Comparison of ENCODE assay signal across 8 mouse cellular contexts in genomic region chr3:133085858-133086257, GRCm38 (mm10). TPM values are rescaled to one million over a fixed set of nuclear protein-coding genes. Genes with fewer than 3 reads are reported as not detected.
DNase-seq lines count a peak whose midpoint lies in the region; ATAC-seq and TF ChIP-seq lines count a peak whose summit lies in the region.

No protein-coding gene starts in this region.

- H3K4me3 ChIP-seq in embryonic facial prominence, embryonic 11.5 days (ENCODE audit: low read depth, low read length): no peak overlapping the region
- H3K4me3 ChIP-seq in embryonic facial prominence, embryonic 10.5 days: no peak overlapping the region
- no peak overlapping the region for H3K4me3 ChIP-seq in cortical plate, adult 2 months (ENCODE audit: insufficient read depth, low read length)
- no peak overlapping the region for H3K4me3 ChIP-seq in intestine, embryonic 16.5 days (ENCODE audit: low read length)
- no peak overlapping the region for H3K4me3 ChIP-seq in neural tube, embryonic 12.5 days

- 74% methylated on average over 3 of the region's 3 CpGs for WGBS in embryonic facial prominence, embryonic 11.5 days
- 76% methylated on average over 3 of the region's 3 CpGs for WGBS in embryonic facial prominence, embryonic 10.5 days
- 63% methylated on average over 3 of the region's 3 CpGs for WGBS in intestine, embryonic 16.5 days
- WGBS in neural tube, embryonic 12.5 days: 85% methylated on average over 3 of the region's 3 CpGs

- H3K27me3 ChIP-seq in embryonic facial prominence, embryonic 11.5 days (ENCODE audit: control insufficient read depth, insufficient read depth, low read length): no peaks in the 10 kb centered on the region
- no peaks in the 10 kb centered on the region for H3K27me3 ChIP-seq in embryonic facial prominence, embryonic 10.5 days (replicated peaks; ENCODE audit: low read depth, poor library complexity, severe bottlenecking)
- no peaks in the 10 kb centered on the region for H3K27me3 ChIP-seq in intestine, embryonic 16.5 days (replicated peaks; ENCODE audit: control insufficient read depth, insufficient read depth, low read length)
- H3K27me3 ChIP-seq in neural tube, embryonic 12.5 days (replicated peaks): no peaks in the 10 kb centered on the region

- no peak overlapping the region for H3K9ac ChIP-seq in embryonic facial prominence, embryonic 11.5 days (replicated peaks; ENCODE audit: low read length)
- H3K9ac ChIP-seq in intestine, embryonic 16.5 days (ENCODE audit: low read depth, low read length): no peak overlapping the region
- no peak overlapping the region for H3K9ac ChIP-seq in neural tube, embryonic 12.5 days

- ATAC-seq in embryonic facial prominence, embryonic 11.5 days (replicated peaks; ENCODE audit: insufficient number of reproducible peaks, low FRiP score, low TSS enrichment, low read depth): no peak
- peak; percentile 71 for ATAC-seq in intestine, embryonic 16.5 days
- peak; percentile 62; the same call in 1 of the 2 replicates for ATAC-seq in neural tube, embryonic 12.5 days (ENCODE audit: low FRiP score, low read depth)

- no peak overlapping the region for H3K4me2 ChIP-seq in embryonic facial prominence, embryonic 11.5 days (ENCODE audit: low read depth, low read length)
- no peak overlapping the region for H3K4me2 ChIP-seq in intestine, embryonic 16.5 days (ENCODE audit: low read depth, low read length)
- no peak overlapping the region for H3K4me2 ChIP-seq in neural tube, embryonic 12.5 days (replicated peaks)

- H3K4me1 ChIP-seq in embryonic facial prominence, embryonic 11.5 days (ENCODE audit: control insufficient read depth, insufficient read depth, low read length): no peaks in the 10 kb centered on the region
- peaks cover 12% of the 10 kb centered on the region for H3K4me1 ChIP-seq in embryonic facial prominence, embryonic 10.5 days
- H3K4me1 ChIP-seq in cortical plate, adult 2 months (ENCODE audit: control insufficient read depth, insufficient read depth, low read length): no peaks in the 10 kb centered on the region
- 0 out of 2 replicates have a peak, but pooled peaks cover 2% of the 10 kb centered on the region for H3K4me1 ChIP-seq in intestine, embryonic 16.5 days (ENCODE audit: control insufficient read depth, insufficient read depth, low read length)
- H3K4me1 ChIP-seq in neural tube, embryonic 12.5 days: peaks cover 9% of the 10 kb centered on the region; the same call in 1 of the 2 replicates

- 0 out of 2 replicates have a peak, but pooled peaks have one; percentile 7 for TF ChIP-seq CTCF in cortical plate, adult 2 months (IDR thresholded peaks at IDR 0.05; ENCODE audit: extremely low read depth, insufficient read depth, low read length)

- no peak for TF ChIP-seq POLR2A in cortical plate, adult 2 months (IDR thresholded peaks at IDR 0.05; ENCODE audit: extremely low read depth, insufficient read depth, low read length)

- DNase-seq in embryonic facial prominence, embryonic 11.5 days (ENCODE audit: low spot score): peak; percentile 81
- DNase-seq in embryonic facial prominence, embryonic 10.5 days (ENCODE audit: low spot score): no peak
- peak; percentile 76 for DNase-seq in 416B (ENCODE audit: low read depth)
- DNase-seq in adrenal gland, postnatal 14 days: no peak
- DNase-seq in frontal cortex, postnatal 14 days (ENCODE audit: low spot score in 2 of 2): no peak

- no peak overlapping the region for H3K27ac ChIP-seq in embryonic facial prominence, embryonic 11.5 days (replicated peaks; ENCODE audit: low read depth, low read length)
- no peak overlapping the region for H3K27ac ChIP-seq in embryonic facial prominence, embryonic 10.5 days (replicated peaks)
- H3K27ac ChIP-seq in cortical plate, adult 2 months (ENCODE audit: insufficient read depth, low read length): no peak overlapping the region
- H3K27ac ChIP-seq in intestine, embryonic 16.5 days (ENCODE audit: low read length): no peak overlapping the region
- no peak overlapping the region for H3K27ac ChIP-seq in neural tube, embryonic 12.5 days

- no peaks in the 10 kb centered on the region for H3K9me3 ChIP-seq in embryonic facial prominence, embryonic 11.5 days (replicated peaks; ENCODE audit: control insufficient read depth, low read length)
- no peaks in the 10 kb centered on the region for H3K9me3 ChIP-seq in embryonic facial prominence, embryonic 10.5 days
- H3K9me3 ChIP-seq in intestine, embryonic 16.5 days (ENCODE audit: control insufficient read depth, low read length): no peaks in the 10 kb centered on the region
- H3K9me3 ChIP-seq in neural tube, embryonic 12.5 days: no peaks in the 10 kb centered on the region

- H3K36me3 ChIP-seq in embryonic facial prominence, embryonic 11.5 days (replicated peaks; ENCODE audit: control insufficient read depth, insufficient read depth, low read depth, low read length): peaks cover 3% of the 10 kb centered on the region; the same call in 1 of the 2 replicates
- H3K36me3 ChIP-seq in embryonic facial prominence, embryonic 10.5 days (replicated peaks): peaks cover 37% of the 10 kb centered on the region
- peaks cover 5% of the 10 kb centered on the region; the same call in 1 of the 2 replicates for H3K36me3 ChIP-seq in intestine, embryonic 16.5 days (ENCODE audit: control insufficient read depth, insufficient read depth, low read length)
- peaks cover 24% of the 10 kb centered on the region for H3K36me3 ChIP-seq in neural tube, embryonic 12.5 days

RNA-seq across cellular contexts. Expression of gene Ints12, which starts 5.8 kb away (rescaled TPM):
- 30.8 and 33.6 TPM in 2 replicates for polyA plus RNA-seq in embryonic facial prominence, embryonic 11.5 days (2014; fragmentation: Nextera tagmentation; extraction: Ambion mirVana)
- polyA plus RNA-seq in embryonic facial prominence, embryonic 10.5 days (2016; fragmentation: Nextera tagmentation; extraction: Ambion mirVana): 22.5 and 24.0 TPM in 2 replicates
- polyA plus RNA-seq in cortical plate, adult 2 months (2012; rRNA removed): 7.4 and 7.9 TPM in 2 replicates
- 20.2 and 20.5 TPM in 2 replicates for polyA plus RNA-seq in intestine, embryonic 16.5 days (2015; fragmentation: Nextera tagmentation; extraction: Ambion mirVana)
- polyA plus RNA-seq in neural tube, embryonic 12.5 days (2016; fragmentation: Nextera tagmentation; extraction: Ambion mirVana): 22.7 and 23.5 TPM in 2 replicates
- total RNA-seq in adrenal gland, postnatal 14 days (2021): 10.2 and 10.9 TPM in 2 replicates

RNA-seq across cellular contexts. Expression of gene Gstcd, which starts 6.0 kb away (rescaled TPM):
- 9.3 and 10.5 TPM in 2 replicates for polyA plus RNA-seq in embryonic facial prominence, embryonic 11.5 days (2014; fragmentation: Nextera tagmentation; extraction: Ambion mirVana)
- polyA plus RNA-seq in embryonic facial prominence, embryonic 10.5 days (2016; fragmentation: Nextera tagmentation; extraction: Ambion mirVana): 9.7 and 10.2 TPM in 2 replicates
- 3.7 and 4.0 TPM in 2 replicates for polyA plus RNA-seq in cortical plate, adult 2 months (2012; rRNA removed)
- polyA plus RNA-seq in intestine, embryonic 16.5 days (2015; fragmentation: Nextera tagmentation; extraction: Ambion mirVana): 4.6 and 4.8 TPM in 2 replicates
- 4.9 and 7.4 TPM in 2 replicates for polyA plus RNA-seq in neural tube, embryonic 12.5 days (2016; fragmentation: Nextera tagmentation; extraction: Ambion mirVana)
- total RNA-seq in adrenal gland, postnatal 14 days (2021): 12.6 and 13.9 TPM in 2 replicates

Comparison
In these comparisons a context has a peak if more than half of its experiments do, and no peak if none do; other contexts are left out.
1. DNase-seq: peak in embryonic facial prominence, embryonic 11.5 days (single experiment) and 416B (single experiment); none in embryonic facial prominence, embryonic 10.5 days (single experiment), adrenal gland, postnatal 14 days (single experiment) and frontal cortex, postnatal 14 days (0 of 2).